Mouse (Mus musculus) limb, embryonic 15.5 days (tissue): ENCODE measurements around the gene Dtd2. TPM values are rescaled to one million over a fixed set of nuclear protein-coding genes. Genes with fewer than 3 reads are reported as not detected.

Experiments used
- ATAC-seq: fragments of 200-750 bp; cut with Nextera tagmentation; 2 replicates; pipeline ENCODE4 v1.8.0; 2017; ENCODE audit warnings: low read depth, moderate TSS enrichment; ENCODE audit not compliant: insufficient number of reproducible peaks, low FRiP score, low TSS enrichment
- H3K27ac ChIP-seq: fragments of 300-500 bp; sonication (generic); 2 replicates; pipeline ENCODE4 v1.5.1; 2015; ENCODE audit warnings: moderate library complexity, mild to moderate bottlenecking, inconsistent platforms
- H3K27me3 ChIP-seq: fragments of 300-500 bp; sonication (generic); 2 replicates; pipeline ENCODE4 v1.6.1; 2015; ENCODE audit warnings: inconsistent platforms
- H3K36me3 ChIP-seq: fragments of 300-500 bp; sonication (generic); 2 replicates; pipeline ENCODE4 v1.6.1; 2015; ENCODE audit warnings: inconsistent platforms
- H3K4me1 ChIP-seq: fragments of 300-500 bp; sonication (generic); 2 replicates; pipeline ENCODE4 v1.6.1; 2015; ENCODE audit warnings: inconsistent platforms
- H3K4me2 ChIP-seq: fragments of 300-500 bp; sonication (generic); 2 replicates; pipeline ENCODE4 v1.6.1; 2015; ENCODE audit warnings: mild to moderate bottlenecking, inconsistent platforms
- H3K4me3 ChIP-seq: fragments of 300-500 bp; sonication (generic); 2 replicates; pipeline ENCODE4 v1.5.1; 2015; ENCODE audit warnings: mild to moderate bottlenecking, inconsistent platforms
- H3K9ac ChIP-seq: fragments of 300-500 bp; sonication (generic); 2 replicates; pipeline ENCODE4 v1.6.1; 2015; ENCODE audit warnings: inconsistent platforms
- H3K9me3 ChIP-seq: fragments of 300-500 bp; sonication (generic); 2 replicates; pipeline ENCODE4 v1.6.1; 2016; ENCODE audit warnings: inconsistent platforms
- WGBS: fragments of 180-500 bp; shearing (Covaris S2); methylation state at CpG from one replicate; pipeline ENCODE4 v1.1.7; 2015; 5-methylcytosine and 5-hydroxymethylcytosine counted together
- polyA plus RNA-seq: library from polyadenylated mRNA; unstranded; fragments of >200 nt; fragmentation: Nextera tagmentation; extraction: Ambion mirVana; gene quantifications from 2 replicates; pipeline ENCODE4 v1.2.1, GENCODE M21; 2015

Dtd2 gene
- polyA plus RNA-seq, result 20.3 and 21.9 TPM in 2 replicates

DNA sequence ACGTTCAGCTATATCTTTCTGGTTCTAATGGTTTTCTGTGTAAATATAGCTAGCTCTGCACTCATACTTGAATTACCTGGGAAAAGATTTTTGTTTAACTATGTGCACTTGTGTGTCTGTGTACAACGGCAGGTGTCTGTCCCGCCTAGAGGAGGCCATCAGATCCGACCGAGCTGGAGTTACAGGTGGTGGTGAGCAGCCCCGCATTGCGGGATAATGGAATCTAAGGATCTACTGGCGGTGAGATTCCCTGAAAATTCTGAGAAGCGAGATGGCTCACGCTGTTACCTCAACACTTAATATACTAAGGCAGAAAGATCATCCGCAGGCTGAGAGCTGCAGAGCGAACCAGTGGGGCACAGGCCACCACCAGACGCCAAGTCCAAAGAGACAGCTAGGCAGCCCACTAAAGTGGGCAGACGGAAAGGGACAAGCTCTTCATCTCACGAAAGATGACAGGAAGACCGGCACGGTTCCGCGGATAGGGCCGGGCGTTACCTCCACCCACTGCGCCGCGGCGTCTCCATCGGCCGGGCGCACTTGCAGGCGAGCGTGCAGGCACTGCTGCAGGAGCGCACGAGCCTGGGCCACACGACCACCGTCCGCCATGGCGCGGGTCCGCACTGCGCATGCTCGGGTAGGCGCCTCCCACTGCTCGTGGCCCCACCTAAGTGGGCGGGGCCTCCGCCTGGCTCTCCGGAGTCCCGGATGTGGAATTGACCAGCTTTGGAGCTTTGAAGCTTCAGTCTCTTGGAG, at the start of gene Dtd2:
Gene Dtd2 (minus strand): TSS at position 625 of the 756 bp plus-strand sequence.
- peak; percentile 89 for ATAC-seq
- WGBS, result 2% methylated on average over 41 of the region's 46 CpGs
- Histone ChIP-seq H3K36me3 (no peaks in the 10 kb centered on the region), H3K4me3 (peak within 1 kb of the TSS; percentile 76), H3K9me3 (no peaks in the 10 kb centered on the region), H3K4me2 (peak within 1 kb of the TSS; percentile 58), H3K27me3 (no peaks in the 10 kb centered on the region), H3K27ac (peak within 1 kb of the TSS; percentile 81), H3K9ac (peak within 1 kb of the TSS; percentile 74), H3K4me1 (no peaks in the 10 kb centered on the region)

DNA sequence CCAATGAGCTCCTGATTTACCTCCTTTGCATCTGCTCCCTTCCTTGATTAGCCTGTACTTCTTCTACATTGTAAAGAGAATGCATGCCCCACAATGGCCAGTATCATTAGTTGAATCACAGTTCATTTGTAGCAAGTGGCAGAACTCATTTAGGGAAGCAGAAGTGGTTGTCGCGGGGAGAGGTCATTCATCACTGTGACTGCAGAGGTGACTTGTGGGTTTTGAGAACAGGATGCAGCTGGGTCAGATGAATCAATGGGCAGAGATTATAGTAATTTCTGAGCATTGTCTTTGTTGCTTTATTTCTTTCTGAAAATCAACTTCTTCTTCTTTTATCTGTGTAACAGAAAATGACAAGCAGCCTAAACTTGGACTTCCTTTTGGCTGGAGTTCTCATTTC, 43.0 kb upstream of the Dtd2 start:
- H3K27ac ChIP-seq, result no peak overlapping the region
- H3K27me3 ChIP-seq, result no peaks in the 10 kb centered on the region
- no peak overlapping the region for H3K4me3 ChIP-seq
- ATAC-seq, result no peak
- H3K9ac ChIP-seq, result no peak overlapping the region
- 70% methylated on average over 2 of the region's 2 CpGs for WGBS
- no peaks in the 10 kb centered on the region for H3K4me1 ChIP-seq
- H3K9me3 ChIP-seq, result no peaks in the 10 kb centered on the region
- H3K4me2 ChIP-seq, result no peak overlapping the region
- H3K36me3 ChIP-seq, result no peaks in the 10 kb centered on the region

GRCm38 (mm10) chr12:52046371-52046770, 40.1 kb upstream of the Dtd2 start:
- no peaks in the 10 kb centered on the region for H3K36me3 ChIP-seq
- no peaks in the 10 kb centered on the region for H3K9me3 ChIP-seq
- H3K4me2 ChIP-seq, result no peak overlapping the region
- no peaks in the 10 kb centered on the region for H3K27me3 ChIP-seq
- no peak for ATAC-seq
- H3K4me3 ChIP-seq, result no peak overlapping the region
- H3K4me1 ChIP-seq, result no peaks in the 10 kb centered on the region
- WGBS, result 78% methylated on average over 4 of the region's 4 CpGs
- H3K9ac ChIP-seq, result no peak overlapping the region
- no peak overlapping the region for H3K27ac ChIP-seq

GRCm38 (mm10) chr12:52042818-52043336, 36.6 kb upstream of the Dtd2 start:
- no peak overlapping the region for H3K9ac ChIP-seq
- no peak overlapping the region for H3K27ac ChIP-seq
- no peaks in the 10 kb centered on the region for H3K9me3 ChIP-seq
- no peak for ATAC-seq
- H3K4me2 ChIP-seq, result no peak overlapping the region
- no peaks in the 10 kb centered on the region for H3K36me3 ChIP-seq
- no peak overlapping the region for H3K4me3 ChIP-seq
- no peaks in the 10 kb centered on the region for H3K27me3 ChIP-seq
- 63% methylated on average over 10 of the region's 10 CpGs for WGBS
- no peaks in the 10 kb centered on the region for H3K4me1 ChIP-seq

GRCm38 (mm10) chr12:52038352-52038751, 32.1 kb upstream of the Dtd2 start:
- WGBS, result 31% methylated on average over 3 of the region's 3 CpGs

GRCm38 (mm10) chr12:52034956-52035355, 28.7 kb upstream of the Dtd2 start:
- Histone ChIP-seq H3K9ac (no peak overlapping the region), H3K4me3 (no peak overlapping the region), H3K27ac (no peak overlapping the region), H3K36me3 (no peaks in the 10 kb centered on the region), H3K9me3 (no peaks in the 10 kb centered on the region), H3K27me3 (no peaks in the 10 kb centered on the region), H3K4me1 (no peaks in the 10 kb centered on the region), H3K4me2 (no peak overlapping the region)
- WGBS, result 76% methylated on average over 3 of the region's 3 CpGs
- no peak for ATAC-seq

More at GRCm38 (mm10) chr12:52038352-52038751, 32.1 kb upstream of the Dtd2 start:
- Histone ChIP-seq H3K4me2 (no peak overlapping the region), H3K9me3 (no peaks in the 10 kb centered on the region), H3K4me3 (no peak overlapping the region), H3K27ac (no peak overlapping the region), H3K4me1 (no peaks in the 10 kb centered on the region), H3K9ac (no peak overlapping the region), H3K27me3 (no peaks in the 10 kb centered on the region), H3K36me3 (no peaks in the 10 kb centered on the region)
- ATAC-seq, result no peak

DNA sequence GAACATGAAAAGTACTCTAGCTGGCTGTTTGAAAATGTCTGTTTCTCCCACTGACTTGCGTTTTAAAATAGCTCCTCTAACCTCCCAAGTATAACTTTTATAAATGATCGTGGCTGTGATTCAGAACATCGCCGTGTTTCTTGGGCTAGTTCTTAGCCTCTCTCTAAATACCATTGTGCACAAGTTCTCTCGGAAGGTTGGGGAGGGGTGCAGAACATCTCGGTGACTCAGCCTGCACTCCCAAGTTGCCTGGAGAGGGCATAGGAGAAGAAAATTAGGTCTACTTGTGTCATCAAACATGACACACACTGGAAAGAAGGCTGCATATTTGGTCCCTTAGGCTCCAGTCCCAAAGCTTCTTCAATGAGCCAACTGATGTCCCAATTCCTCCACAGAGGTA, 26.0 kb upstream of the Dtd2 start:
- no peak for ATAC-seq
- Histone ChIP-seq H3K27me3 (no peaks in the 10 kb centered on the region), H3K27ac (no peak overlapping the region), H3K4me1 (no peaks in the 10 kb centered on the region), H3K9me3 (no peaks in the 10 kb centered on the region), H3K36me3 (no peaks in the 10 kb centered on the region), H3K4me2 (no peak overlapping the region), H3K9ac (no peak overlapping the region), H3K4me3 (no peak overlapping the region)
- WGBS, result 86% methylated on average over 6 of the region's 6 CpGs

- H3K4me2 ChIP-seq, result no peak within 1 kb of the TSS
- no peak within 1 kb of the TSS for H3K9ac ChIP-seq
- H3K36me3 ChIP-seq, result no peaks in the 10 kb centered on the region
- H3K27me3 ChIP-seq, result no peaks in the 10 kb centered on the region
- no peak within 1 kb of the TSS for H3K4me3 ChIP-seq
- 93% methylated on average over 3 of the region's 3 CpGs for WGBS
- no peaks in the 10 kb centered on the region for H3K9me3 ChIP-seq
- no peak within 1 kb of the TSS for H3K27ac ChIP-seq
- no peak for ATAC-seq
- no peaks in the 10 kb centered on the region for H3K4me1 ChIP-seq
These were observed 21.7 kb upstream of the Dtd2 start, which contains the start of gene Gpr33 for GRCm38 (mm10) chr12:52027963-52028362. Gene Gpr33 (minus strand): TSS chr12:52028063.

- 54% methylated on average over 7 of the region's 7 CpGs for WGBS
- H3K4me2 ChIP-seq, result no peak overlapping the region
- no peaks in the 10 kb centered on the region for H3K9me3 ChIP-seq
- H3K27ac ChIP-seq, result no peak overlapping the region
- no peaks in the 10 kb centered on the region for H3K36me3 ChIP-seq
- no peaks in the 10 kb centered on the region for H3K4me1 ChIP-seq
- no peak overlapping the region for H3K4me3 ChIP-seq
- no peak for ATAC-seq
- H3K9ac ChIP-seq, result no peak overlapping the region
- H3K27me3 ChIP-seq, result no peaks in the 10 kb centered on the region
These were observed 8.3 kb upstream of the Dtd2 start for GRCm38 (mm10) chr12:52014494-52015029.

DNA sequence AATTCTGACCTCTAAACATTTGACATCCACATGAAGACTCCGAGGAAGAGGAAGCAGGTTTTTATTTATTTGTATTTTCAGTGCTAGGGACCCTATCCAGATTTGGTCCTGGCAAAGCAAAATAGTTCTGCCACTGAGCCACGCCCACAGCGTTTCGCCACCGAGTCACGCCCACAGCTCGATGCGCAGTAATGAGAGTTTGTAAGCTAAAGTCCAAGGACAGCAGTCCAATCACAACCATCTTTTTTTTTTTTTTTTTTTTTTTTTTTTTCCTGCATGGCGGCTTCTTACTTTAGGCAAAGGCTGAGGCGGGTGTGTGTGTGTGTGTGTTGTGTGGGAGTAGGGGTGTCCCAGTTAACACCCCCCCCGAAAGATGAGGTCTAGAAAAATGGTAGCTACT, 7.7 kb upstream of the Dtd2 start:
- H3K27ac ChIP-seq, result no peak overlapping the region
- ATAC-seq, result no peak
- no peak overlapping the region for H3K9ac ChIP-seq
- H3K4me3 ChIP-seq, result no peak overlapping the region
- H3K9me3 ChIP-seq, result no peaks in the 10 kb centered on the region
- H3K4me2 ChIP-seq, result no peak overlapping the region
- 74% methylated on average over 11 of the region's 11 CpGs for WGBS
- H3K36me3 ChIP-seq, result no peaks in the 10 kb centered on the region
- H3K4me1 ChIP-seq, result no peaks in the 10 kb centered on the region
- no peaks in the 10 kb centered on the region for H3K27me3 ChIP-seq

DNA sequence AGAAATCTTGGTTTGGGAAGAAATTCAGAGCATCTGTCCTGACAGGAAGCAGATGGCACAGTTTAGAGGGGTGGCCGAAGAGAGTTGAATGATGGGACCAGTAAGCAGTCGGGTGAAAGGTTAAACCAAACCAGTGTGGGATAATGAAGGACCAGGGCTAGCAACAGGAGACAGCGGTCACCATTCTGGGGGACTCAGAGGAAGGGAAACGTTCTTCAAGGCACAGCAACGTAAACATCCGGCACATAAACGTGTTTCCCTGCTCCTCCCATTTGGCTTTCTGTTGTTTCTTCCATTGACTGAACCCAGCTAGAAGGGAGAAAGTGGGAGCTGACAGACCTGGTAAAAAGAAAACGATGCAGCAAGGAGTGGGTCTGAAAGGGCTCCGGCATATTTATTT, 7.0 kb upstream of the Dtd2 start:
- Histone ChIP-seq H3K9me3 (no peaks in the 10 kb centered on the region), H3K27ac (no peak overlapping the region), H3K4me1 (no peaks in the 10 kb centered on the region), H3K4me3 (no peak overlapping the region), H3K36me3 (no peaks in the 10 kb centered on the region), H3K4me2 (no peak overlapping the region), H3K9ac (no peak overlapping the region), H3K27me3 (no peaks in the 10 kb centered on the region)
- 25% methylated on average over 9 of the region's 9 CpGs for WGBS
- ATAC-seq, result no peak

GRCm38 (mm10) chr12:52012159-52012558, 5.9 kb upstream of the Dtd2 start:
- no peaks in the 10 kb centered on the region for H3K9me3 ChIP-seq
- no peaks in the 10 kb centered on the region for H3K4me1 ChIP-seq
- no peak overlapping the region for H3K4me2 ChIP-seq
- no peak overlapping the region for H3K27ac ChIP-seq
- no peaks in the 10 kb centered on the region for H3K27me3 ChIP-seq
- ATAC-seq, result no peak
- no peak overlapping the region for H3K9ac ChIP-seq
- no peak overlapping the region for H3K4me3 ChIP-seq
- WGBS, result 65% methylated on average over 8 of the region's 8 CpGs
- no peaks in the 10 kb centered on the region for H3K36me3 ChIP-seq
